Mouse (Mus musculus) MEL (cell line): ENCODE measurements around the gene Tmeff2. TPM values are rescaled to one million over a fixed set of nuclear protein-coding genes. Genes with fewer than 3 reads are reported as not detected.

Experiments
- DNase-seq: peaks from one replicate; pipeline ENCODE4 v3.0.0; 2011; ENCODE audit warnings: low read depth, low spot score
- H3K27ac ChIP-seq: 2 replicates; pipeline ENCODE4 v1.5.1; 2012; ENCODE audit warnings: low read depth, mild to moderate bottlenecking, control low read depth, low read length, moderate library complexity; ENCODE audit not compliant: control insufficient read depth
- H3K27me3 ChIP-seq, 2 experiments: fragments of 150-350 bp in 1 of 2; sonication (generic) in 1 of 2; 2 replicates each; pipeline ENCODE4 v1.6.1; 2012; ENCODE audit warnings: low read length in 2 of 2, mild to moderate bottlenecking in 2 of 2, improper control_type of control experiment in 1 of 2, moderate library complexity in 1 of 2; ENCODE audit not compliant: insufficient read depth in 2 of 2, control insufficient read depth in 1 of 2
- H3K36me3 ChIP-seq, 2 experiments: 2 replicates each; pipeline ENCODE4 v1.6.1; 2012 to 2014; ENCODE audit warnings: low read length in 2 of 2, improper control_type of control experiment in 1 of 2, inconsistent platforms in 1 of 2, mild to moderate bottlenecking in 1 of 2; ENCODE audit not compliant: insufficient read depth in 2 of 2, control insufficient read depth in 1 of 2
- H3K4me1 ChIP-seq, 2 experiments: fragments of 150-350 bp in 1 of 2; sonication (generic) in 1 of 2; 2 replicates each; pipeline ENCODE4 v1.6.1; 2012; ENCODE audit warnings: low read length in 2 of 2, improper control_type of control experiment in 1 of 2, mild to moderate bottlenecking in 1 of 2; ENCODE audit not compliant: insufficient read depth in 2 of 2, control insufficient read depth in 1 of 2
- H3K4me3 ChIP-seq, 2 experiments: fragments of 150-350 bp in 1 of 2; sonication (generic) in 1 of 2; 2 replicates each; pipeline ENCODE4 v1.5.1; 2012; ENCODE audit warnings: low read depth in 2 of 2, low read length in 2 of 2, mild to moderate bottlenecking in 2 of 2, moderate library complexity in 2 of 2, control low read depth in 1 of 2, improper control_type of control experiment in 1 of 2; ENCODE audit not compliant: control insufficient read depth in 1 of 2, insufficient read depth in 1 of 2
- H3K79me2 ChIP-seq: 2 replicates; pipeline ENCODE4 v1.6.1; 2012; ENCODE audit warnings: mild to moderate bottlenecking, low read length, moderate library complexity; ENCODE audit not compliant: control insufficient read depth, poor library complexity, insufficient read depth
- H3K9ac ChIP-seq: 2 replicates; pipeline ENCODE4 v1.6.1; 2012; ENCODE audit warnings: low read depth, mild to moderate bottlenecking, control low read depth, low read length, moderate library complexity; ENCODE audit not compliant: control insufficient read depth, poor library complexity, severe bottlenecking
- H3K9me3 ChIP-seq: fragments of 150-350 bp; sonication (generic); replicated peaks from 2 replicates; pipeline ENCODE4 v1.6.1; 2012; ENCODE audit warnings: mild to moderate bottlenecking, low read length, improper control_type of control experiment, moderate library complexity; ENCODE audit not compliant: insufficient read depth
- BHLHE40 ChIP-seq: IDR thresholded peaks from 2 replicates; pipeline ENCODE4 v1.6.1; 2012; ENCODE audit warnings: low read depth, mild to moderate bottlenecking, inconsistent platforms, low read length, improper control_type of control experiment, borderline replicate concordance
- CHD1 ChIP-seq: IDR thresholded peaks from 2 replicates; pipeline ENCODE4 v1.6.1; 2012; ENCODE audit warnings: low read depth, mild to moderate bottlenecking, inconsistent platforms, low read length, improper control_type of control experiment
- E2F4 ChIP-seq: IDR thresholded peaks from 2 replicates; pipeline ENCODE4 v1.6.1; 2011; ENCODE audit warnings: low read depth, low read length, improper control_type of control experiment, borderline replicate concordance
- ELF1 ChIP-seq: IDR thresholded peaks from 2 replicates; pipeline ENCODE4 v1.6.1; 2014; ENCODE audit warnings: low read depth, mild to moderate bottlenecking, inconsistent platforms, low read length, improper control_type of control experiment, moderate library complexity
- ETS1 ChIP-seq: IDR thresholded peaks from 2 replicates; pipeline ENCODE4 v1.6.1; 2012; ENCODE audit warnings: low read depth, mild to moderate bottlenecking, inconsistent platforms, low read length, improper control_type of control experiment, moderate library complexity
- GABPA ChIP-seq: IDR thresholded peaks from 2 replicates; pipeline ENCODE4 v1.6.1; 2012; ENCODE audit warnings: low read depth, mild to moderate bottlenecking, inconsistent platforms, low read length, improper control_type of control experiment, moderate library complexity
- GATA1 ChIP-seq: IDR thresholded peaks from 2 replicates; pipeline ENCODE4 v1.6.1; 2011; ENCODE audit warnings: low read depth, low read length, improper control_type of control experiment
- HCFC1 ChIP-seq: IDR thresholded peaks from 2 replicates; pipeline ENCODE4 v1.6.1; 2012; ENCODE audit warnings: low read depth, mild to moderate bottlenecking, inconsistent platforms, low read length, improper control_type of control experiment, moderate library complexity
- KAT2A ChIP-seq: conservative IDR thresholded peaks from 2 replicates; pipeline ENCODE4 v1.6.1; 2012; ENCODE audit warnings: low read depth, low read length, improper control_type of control experiment, inconsistent platforms
- MAZ ChIP-seq: IDR thresholded peaks from 2 replicates; pipeline ENCODE4 v1.6.1; 2012; ENCODE audit warnings: low read depth, mild to moderate bottlenecking, inconsistent platforms, low read length, improper control_type of control experiment
- MEF2A ChIP-seq: IDR thresholded peaks from 2 replicates; pipeline ENCODE4 v1.6.1; 2014; ENCODE audit warnings: low read depth, mild to moderate bottlenecking, inconsistent platforms, low read length, improper control_type of control experiment; ENCODE audit not compliant: poor library complexity, insufficient replicate concordance, severe bottlenecking; ENCODE audit errors: extremely low read depth
- MXI1 ChIP-seq: IDR thresholded peaks from 2 replicates; pipeline ENCODE4 v1.6.1; 2011; ENCODE audit warnings: mild to moderate bottlenecking, low read depth, low read length, improper control_type of control experiment
- MYC ChIP-seq: IDR thresholded peaks from 2 replicates; pipeline ENCODE4 v1.6.1; 2011; ENCODE audit warnings: low read depth, mild to moderate bottlenecking, low read length, improper control_type of control experiment, moderate library complexity
- POLR2A ChIP-seq, 2 experiments: IDR thresholded peaks; 2 replicates each; pipeline ENCODE4 v1.6.1; 2011 to 2012; ENCODE audit warnings: low read length in 2 of 2, mild to moderate bottlenecking in 2 of 2, control low read depth in 1 of 2, improper control_type of control experiment in 1 of 2, low read depth in 1 of 2, moderate library complexity in 1 of 2; ENCODE audit not compliant: control insufficient read depth in 1 of 2, insufficient read depth in 1 of 2, poor library complexity in 1 of 2
- POLR2AphosphoS5 ChIP-seq: IDR thresholded peaks from 2 replicates; pipeline ENCODE4 v1.6.1; 2012; ENCODE audit warnings: low read depth, borderline replicate concordance, mild to moderate bottlenecking, inconsistent platforms, low read length, moderate library complexity, mixed read lengths
- RAD21 ChIP-seq: IDR thresholded peaks from 2 replicates; pipeline ENCODE4 v1.6.1; 2011; ENCODE audit warnings: mild to moderate bottlenecking, low read depth, low read length, improper control_type of control experiment
- SIN3A ChIP-seq: IDR thresholded peaks from 2 replicates; pipeline ENCODE4 v1.6.1; 2012; ENCODE audit warnings: low read length, improper control_type of control experiment, inconsistent platforms
- TAL1 ChIP-seq: IDR thresholded peaks from 2 replicates; pipeline ENCODE4 v1.6.1; 2012; ENCODE audit warnings: mild to moderate bottlenecking, inconsistent platforms, low read length, moderate library complexity, mixed read lengths
- USF1 ChIP-seq: IDR thresholded peaks from 2 replicates; pipeline ENCODE4 v1.6.1; 2014; ENCODE audit warnings: low read depth, mild to moderate bottlenecking, inconsistent platforms, low read length, improper control_type of control experiment, moderate library complexity
- USF2 ChIP-seq, 2 experiments: IDR thresholded peaks; 2 replicates each; pipeline ENCODE4 v1.6.1; 2011 to 2012; ENCODE audit warnings: improper control_type of control experiment in 2 of 2, low read length in 2 of 2, borderline replicate concordance in 1 of 2, inconsistent platforms in 1 of 2, low read depth in 1 of 2, mild to moderate bottlenecking in 1 of 2; ENCODE audit not compliant: insufficient read depth in 1 of 2
- ZC3H11A ChIP-seq: IDR thresholded peaks from 2 replicates; pipeline ENCODE4 v1.6.1; 2012; ENCODE audit warnings: low read depth, mild to moderate bottlenecking, inconsistent platforms, low read length, improper control_type of control experiment
- ZKSCAN1 ChIP-seq: IDR thresholded peaks from 2 replicates; pipeline ENCODE4 v1.6.1; 2012; ENCODE audit warnings: low read depth, mild to moderate bottlenecking, inconsistent platforms, low read length, improper control_type of control experiment, moderate library complexity
- ZMIZ1 ChIP-seq: IDR thresholded peaks from 2 replicates; pipeline ENCODE4 v1.6.1; 2012; ENCODE audit warnings: low read depth, mild to moderate bottlenecking, inconsistent platforms, low read length, improper control_type of control experiment, moderate library complexity
- polyA plus RNA-seq, 2 experiments: library from polyadenylated mRNA; stranded (reverse) in 1 of 2; unstranded in 1 of 2; fragments of >175 nt in 1 of 2; fragments of >200 nt in 1 of 2; gene quantifications; 2 replicates each; pipeline versions ENCODE4 v1.2.1 to v1.2.4; 2012; ENCODE audit warnings: low replicate concordance in 2 of 2, low read depth in 1 of 2; ENCODE audit not compliant: insufficient read length in 2 of 2, insufficient read depth in 1 of 2, missing spikeins in 1 of 2
- total RNA-seq: library from RNA; depleted of rRNA; stranded (reverse); fragments of 300-350 nt; gene quantifications from 2 replicates; pipeline ENCODE4 v1.2.3, GENCODE M21; 2012

Gene Tmeff2
- total and polyA plus RNA-seq, 3 experiments: not detected

- Histone ChIP-seq H3K27ac (no peak overlapping the region), H3K9me3 (no peaks in the 10 kb centered on the region), H3K27me3 (no peaks in the 10 kb centered on the region), H3K79me2 (no peaks in the 10 kb centered on the region), H3K9ac (no peak overlapping the region), H3K4me1 (no peaks in the 10 kb centered on the region), H3K4me3 (no peak overlapping the region), H3K36me3 (no peaks in the 10 kb centered on the region)
- no peak for DNase-seq
- no peak for TF ChIP-seq ELF1
- TF ChIP-seq RAD21: no peak
- no peak for TF ChIP-seq ZMIZ1
- TF ChIP-seq MEF2A: no peak
- TF ChIP-seq CHD1: no peak
- no peak for TF ChIP-seq POLR2A (IDR thresholded peaks at IDR 0.05; ENCODE audit: control insufficient read depth in 1 of 2, insufficient read depth in 1 of 2, low read depth in 1 of 2, low read length in 2 of 2, poor library complexity in 1 of 2)
- no peak for TF ChIP-seq MXI1
- no peak for TF ChIP-seq SIN3A
Observed at GRCm38 (mm10) chr1:50940131-50941039, 39.9 kb downstream of the Tmeff2 start.

DNA sequence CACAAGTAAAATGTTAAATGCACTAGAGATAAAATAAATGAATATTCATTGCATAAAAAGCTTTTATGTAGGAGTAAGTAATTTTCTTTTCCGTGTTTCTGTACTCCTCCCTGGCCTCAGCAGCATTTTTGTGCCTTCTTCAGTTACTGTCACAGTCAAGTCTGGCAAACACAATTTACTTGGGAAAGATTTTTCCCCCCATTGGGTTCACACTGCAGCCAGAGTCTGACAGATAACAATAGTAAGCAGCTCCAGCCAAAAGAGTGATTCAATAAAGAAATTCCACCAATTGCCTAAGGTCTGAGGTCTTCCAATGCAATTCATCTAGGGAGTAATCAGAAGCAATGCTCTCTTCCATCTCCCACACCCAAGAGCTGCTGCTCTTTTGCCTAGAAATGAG is 48.1 kb downstream of the Tmeff2 start:
- Histone ChIP-seq H3K79me2 (no peaks in the 10 kb centered on the region), H3K9me3 (no peaks in the 10 kb centered on the region), H3K9ac (no peak overlapping the region), H3K27me3 (no peaks in the 10 kb centered on the region), H3K4me1 (no peaks in the 10 kb centered on the region), H3K36me3 (no peaks in the 10 kb centered on the region), H3K27ac (no peak overlapping the region), H3K4me3 (no peak overlapping the region)
- TF ChIP-seq RAD21: no peak
- TF ChIP-seq KAT2A: no peak
- no peak for TF ChIP-seq ETS1
- no peak for TF ChIP-seq TAL1
- no peak for TF ChIP-seq MXI1
- TF ChIP-seq GATA1: no peak
- TF ChIP-seq MAZ: no peak
- no peak for TF ChIP-seq ZKSCAN1
- no peak for TF ChIP-seq ZC3H11A
- TF ChIP-seq BHLHE40: no peak
- no peak for TF ChIP-seq E2F4
- no peak for TF ChIP-seq MYC
- TF ChIP-seq GABPA: no peak
- no peak for TF ChIP-seq USF1
- no peak for TF ChIP-seq HCFC1
- TF ChIP-seq USF2 (IDR thresholded peaks at IDR 0.05; ENCODE audit: borderline replicate concordance in 1 of 2, insufficient read depth in 1 of 2, low read depth in 1 of 2, low read length in 2 of 2): no peak
- TF ChIP-seq POLR2AphosphoS5: no peak
- DNase-seq: no peak
